In genomic region chr9:43241970-43242369, GRCm38 (mm10) we compare ENCODE assay signal across 33 mouse cellular contexts. TPM values are rescaled to one million over a fixed set of nuclear protein-coding genes. Genes with fewer than 3 reads are reported as not detected.
DNase-seq lines count a peak whose midpoint lies in the region; ATAC-seq and TF ChIP-seq lines count a peak whose summit lies in the region.
"Had no signal": no experiment of that assay in that cellular context is flagged by ENCODE, and none has a peak within 500 bp of the region (broad histone marks: within the 10 kb centered on the region; RNA-seq: fewer than 3 reads in every experiment).

No protein-coding gene starts in this region.

- H3K27me3 ChIP-seq in stomach, embryonic 15.5 days (replicated peaks), result no peaks in the 10 kb centered on the region
- no peaks in the 10 kb centered on the region for H3K27me3 ChIP-seq in stomach, postnatal 0 days (ENCODE audit: control insufficient read depth, insufficient read depth, low read length)
- H3K27me3 ChIP-seq in liver, embryonic 15.5 days, result no peaks in the 10 kb centered on the region
- H3K27me3 ChIP-seq: CH12.LX; embryonic facial prominence, embryonic 15.5 days had no signal

- H3K4me1 ChIP-seq in stomach, embryonic 15.5 days, result peaks cover 27% of the 10 kb centered on the region
- H3K4me1 ChIP-seq in stomach, postnatal 0 days (replicated peaks; ENCODE audit: control insufficient read depth, insufficient read depth), result peaks cover 11% of the 10 kb centered on the region
- H3K4me1 ChIP-seq in embryonic fibroblast, embryonic 13.5 days (ENCODE audit: control insufficient read depth, insufficient read depth, low read length), result peaks cover 9% of the 10 kb centered on the region
- H3K4me1 ChIP-seq in liver, embryonic 15.5 days (replicated peaks), result peaks cover 96% of the 10 kb centered on the region

- H3K4me2 ChIP-seq in stomach, embryonic 15.5 days, result no peak overlapping the region
- no peak overlapping the region for H3K4me2 ChIP-seq in stomach, postnatal 0 days (replicated peaks; ENCODE audit: low read depth)
- H3K4me2 ChIP-seq in liver, embryonic 15.5 days, result peak overlapping the region; percentile 39
- H3K4me2 ChIP-seq: embryonic facial prominence, embryonic 15.5 days; heart, embryonic 15.5 days; midbrain, embryonic 11.5 days; neural tube, embryonic 13.5 days had no signal

- 0 out of 2 replicates have a peak overlapping the region, but pooled peaks have one; percentile 9 for H3K27ac ChIP-seq in stomach, embryonic 15.5 days
- no peak overlapping the region for H3K27ac ChIP-seq in stomach, postnatal 0 days (replicated peaks)
- H3K27ac ChIP-seq in embryonic fibroblast, embryonic 13.5 days (ENCODE audit: insufficient read depth, low read length), result peak overlapping the region; percentile 28; the same call in 1 of the 2 replicates
- peak overlapping the region; percentile 93 for H3K27ac ChIP-seq in liver, embryonic 15.5 days (replicated peaks)
- H3K27ac ChIP-seq: embryonic facial prominence, embryonic 15.5 days; heart, embryonic 15.5 days; kidney, postnatal 0 days; neural tube, embryonic 13.5 days had no signal

- DNase-seq in stomach, postnatal 0 days (ENCODE audit: low spot score), result no peak
- no peak for DNase-seq in cerebellum, adult 9-11 months
- no peak for DNase-seq in cerebellum, adult 11-12 months
- no peak for DNase-seq in left cerebral cortex, adult 18-20 months (ENCODE audit: low spot score in 2 of 2)
- DNase-seq: adrenal gland, adult 8-10 months; cerebellum, adult 9-10 months; forebrain, postnatal 0 days; gastrocnemius, postnatal 10 days; kidney, adult 8-10 months; kidney, postnatal 4 days; layer of hippocampus, postnatal 36 days; lung, postnatal 36 days; right cerebral cortex, postnatal 4 days had no signal

- H3K4me3 ChIP-seq in stomach, embryonic 15.5 days (replicated peaks), result no peak overlapping the region
- H3K4me3 ChIP-seq in stomach, postnatal 0 days (ENCODE audit: low read depth, low read length), result no peak overlapping the region
- H3K4me3 ChIP-seq in embryonic fibroblast, embryonic 13.5 days (ENCODE audit: insufficient read depth, low read length), result no peak overlapping the region
- H3K4me3 ChIP-seq in liver, embryonic 15.5 days (replicated peaks), result no peak overlapping the region
- H3K4me3 ChIP-seq: embryonic facial prominence, embryonic 15.5 days; heart, embryonic 15.5 days; neural tube, embryonic 13.5 days had no signal

- TF ChIP-seq CTCF in stomach, postnatal 0 days (IDR thresholded peaks at IDR 0.05; ENCODE audit: low read depth), result no peak
- TF ChIP-seq CTCF in embryonic fibroblast, embryonic 13.5 days (IDR thresholded peaks at IDR 0.05; ENCODE audit: borderline replicate concordance, insufficient read depth, low read length), result no peak

- ATAC-seq in stomach, embryonic 15.5 days (ENCODE audit: insufficient read depth, low FRiP score, low read depth), result no peak
- ATAC-seq in stomach, postnatal 0 days (ENCODE audit: low FRiP score, low TSS enrichment), result no peak
- no peak for ATAC-seq in liver, embryonic 15.5 days (ENCODE audit: insufficient read depth)
- ATAC-seq: forebrain, postnatal 0 days; hindbrain, embryonic 16.5 days had no signal

- 83% methylated on average over 8 of the region's 8 CpGs for WGBS in stomach, embryonic 15.5 days
- 80% methylated on average over 8 of the region's 8 CpGs for WGBS in stomach, postnatal 0 days
- 29% methylated on average over 8 of the region's 8 CpGs for WGBS in liver, embryonic 15.5 days (ENCODE audit: insufficient replicate concordance)

- no peak for TF ChIP-seq EP300 in stomach, postnatal 0 days (optimal IDR thresholded peaks at IDR 0.05)

- no peak for TF ChIP-seq POLR2A in embryonic fibroblast, embryonic 13.5 days (IDR thresholded peaks at IDR 0.05; ENCODE audit: low read depth, low read length)

- no peak overlapping the region for H3K9ac ChIP-seq in stomach, embryonic 15.5 days
- H3K9ac ChIP-seq in stomach, postnatal 0 days (ENCODE audit: low read length), result no peak overlapping the region
- H3K9ac ChIP-seq in liver, embryonic 15.5 days, result peak overlapping the region; percentile 25; the same call in 1 of the 2 replicates
- H3K9ac ChIP-seq: embryonic facial prominence, embryonic 15.5 days; forebrain, postnatal 0 days; heart, embryonic 15.5 days; neural tube, embryonic 13.5 days had no signal

- H3K36me3 ChIP-seq in stomach, embryonic 15.5 days, result no peaks in the 10 kb centered on the region
- no peaks in the 10 kb centered on the region for H3K36me3 ChIP-seq in stomach, postnatal 0 days (ENCODE audit: control insufficient read depth, insufficient read depth, low read length)
- 0 out of 2 replicates have a peak, but pooled peaks cover under 1% of the 10 kb centered on the region for H3K36me3 ChIP-seq in liver, embryonic 15.5 days (replicated peaks)
- H3K36me3 ChIP-seq: embryonic facial prominence, embryonic 15.5 days; heart, embryonic 15.5 days; neural tube, embryonic 13.5 days had no signal

- H3K9me3 ChIP-seq in stomach, embryonic 15.5 days, result no peaks in the 10 kb centered on the region
- no peaks in the 10 kb centered on the region for H3K9me3 ChIP-seq in stomach, postnatal 0 days (ENCODE audit: control insufficient read depth, low read length)
- no peaks in the 10 kb centered on the region for H3K9me3 ChIP-seq in liver, embryonic 15.5 days (replicated peaks)
- H3K9me3 ChIP-seq: embryonic facial prominence, embryonic 15.5 days; heart, embryonic 15.5 days; neural tube, embryonic 13.5 days had no signal

RNA-seq across cellular contexts. Expression of gene Oaf, which starts 2.3 kb away (rescaled TPM):
- 60.6 and 65.7 TPM in 2 replicates for polyA plus RNA-seq in stomach, embryonic 15.5 days (2015; fragmentation: Nextera tagmentation; extraction: Ambion mirVana)
- polyA plus RNA-seq in stomach, postnatal 0 days (2015; fragmentation: Nextera tagmentation; extraction: Ambion mirVana), result 30.9 and 31.9 TPM in 2 replicates
- 147 and 210 TPM in 2 replicates for polyA plus RNA-seq in embryonic fibroblast, embryonic 13.5 days (2011; ENCODE audit: insufficient read length, low read depth, missing spikeins)
- 26.8 and 30.0 TPM in 2 replicates for polyA plus RNA-seq in liver, embryonic 15.5 days (2015; fragmentation: Nextera tagmentation; extraction: Ambion mirVana)
- 10 to 100 TPM; 15.2 to 17.9 TPM for total RNA-seq in left cerebral cortex, adult 18-20 months (2021)
- total RNA-seq: CH12.LX had no signal

RNA-seq across cellular contexts. Expression of gene Pou2f3, which starts 31.8 kb away (rescaled TPM):
- polyA plus RNA-seq in stomach, embryonic 15.5 days (2015; fragmentation: Nextera tagmentation; extraction: Ambion mirVana), result 0.54 and 0.68 TPM in 2 replicates
- polyA plus RNA-seq in stomach, postnatal 0 days (2015; fragmentation: Nextera tagmentation; extraction: Ambion mirVana), result 1.7 and 2.5 TPM in 2 replicates
- polyA plus RNA-seq in embryonic fibroblast, embryonic 13.5 days (2011; ENCODE audit: insufficient read length, low read depth, missing spikeins), result not detected in 2 replicates
- not detected in 2 replicates for polyA plus RNA-seq in liver, embryonic 15.5 days (2015; fragmentation: Nextera tagmentation; extraction: Ambion mirVana)
- under 1 TPM; 0.21 to 0.37 TPM for total RNA-seq in left cerebral cortex, adult 18-20 months (2021)
- total RNA-seq: common myeloid progenitor, adult 5-6 weeks; forebrain, postnatal 0 days; left cerebral cortex, postnatal 10 days; liver, adult 2 months; megakaryocyte, adult 5-6 weeks had no signal
- polyA plus RNA-seq: C2C12; forebrain, embryonic 11.5 days; forebrain, postnatal 0 days; hindbrain, embryonic 11.5 days; limb, embryonic 11.5 days; liver, adult 2 months; midbrain, embryonic 11.5 days; midbrain, postnatal 0 days; neural tube, embryonic 13.5 days; spleen, adult 2 months had no signal
